Mouse (Mus musculus) embryonic stem cell, embryonic (primary cell): ENCODE data around the gene Egflam.

Experiments used
- CTCF ChIA-PET, 4 experiments: fragments of 300-600 bp in 2 of 4; fragments of 350-600 bp in 2 of 4; sonication (Branson Sonifier 250); formaldehyde crosslinking; loops; one replicate each; lab custom pipeline; 2022; ENCODE audit warnings: inconsistent platforms in 2 of 4; lab: Charles Lee
- POLR2A ChIA-PET, 4 experiments: fragments of 300-600 bp in 2 of 4; fragments of 350-600 bp in 2 of 4; sonication (Branson Sonifier 250); formaldehyde crosslinking; loops; one replicate each; lab custom pipeline; 2022; ENCODE audit warnings: antibody characterized with exemption in 4 of 4, inconsistent platforms in 1 of 4; lab: Charles Lee

Egflam gene

GRCm38 (mm10) chr15:7166735-7167134 is 231.5 kb downstream of the Egflam start:
- ChIA-PET POLR2A (interaction anchor here in 3 of 4 experiments (0.8 to 4.0 kb wide), 10 partner anchors 13 to 51 kb away, joined by 3 to 17 read pairs (median 3); no protein-coding TSS in a partner anchor), CTCF (interaction anchor here in 1 of 4 experiments (2.1 kb wide), 1 partner anchor 257 kb away, joined by 6 read pairs; no protein-coding TSS in a partner anchor)

GRCm38 (mm10) chr15:7163851-7164250 is 234.3 kb downstream of the Egflam start:
- POLR2A ChIA-PET, result interaction anchor here in 2 of 4 experiments (1.0 to 1.5 kb wide), 5 partner anchors 19 to 53 kb away, joined by 3 read pairs; no protein-coding TSS in a partner anchor
- CTCF ChIA-PET, result interaction anchor here in 1 of 4 experiments (0.6 kb wide), 1 partner anchor 41 kb away, joined by 4 read pairs; no protein-coding TSS in a partner anchor

GRCm38 (mm10) chr15:7160321-7160720 is 237.9 kb downstream of the Egflam start:
- ChIA-PET CTCF (no interaction called here), POLR2A (interaction anchor here in 3 of 4 experiments (0.9 to 2.2 kb wide), 3 partner anchors 9 to 31 kb away, joined by 3 to 6 read pairs (median 4); no protein-coding TSS in a partner anchor)

- POLR2A ChIA-PET, result interaction anchor here in 3 of 4 experiments (0.9 to 2.2 kb wide), 4 partner anchors 9 to 30 kb away, joined by 3 to 6 read pairs (median 4); no protein-coding TSS in a partner anchor
Observed at GRCm38 (mm10) chr15:7159869-7160268, 238.3 kb downstream of the Egflam start.

GRCm38 (mm10) chr15:7157658-7158057 is 240.5 kb downstream of the Egflam start:
- ChIA-PET POLR2A (interaction anchor here in 2 of 4 experiments (0.9 to 2.4 kb wide), 3 partner anchors 12 to 28 kb away, joined by 3 to 5 read pairs (median 4); no protein-coding TSS in a partner anchor), CTCF (no interaction called here)

More at GRCm38 (mm10) chr15:7159869-7160268, 238.3 kb downstream of the Egflam start:
- CTCF ChIA-PET, result interaction anchor here in 1 of 4 experiments (0.9 kb wide), 1 partner anchor 10 kb away, joined by 3 read pairs; no protein-coding TSS in a partner anchor
